Mouse (Mus musculus): ENCODE measurements at regions not wholly inside any gene's neighbourhood (a gene's known extent, or its start where the extent isn't known, plus 50 kb on each side); places are given as distances from the start of the nearest gene placed in this dataset.

- Histone ChIP-seq H3K9me3 (replicated peaks; ENCODE audit: control insufficient read depth, insufficient read depth, low read length, poor library complexity, severe bottlenecking) (no peaks in the 10 kb centered on the region), H3K4me3 (ENCODE audit: low read depth, low read length) (no peak overlapping the region), H3K9ac (ENCODE audit: low read depth, poor library complexity, severe bottlenecking) (no peak overlapping the region), H3K27me3 (ENCODE audit: control insufficient read depth, insufficient read depth, low read length, poor library complexity, severe bottlenecking) (no peaks in the 10 kb centered on the region), H3K27ac (ENCODE audit: insufficient read depth, low read length) (no peak overlapping the region), H3K36me3 (ENCODE audit: control insufficient read depth, insufficient read depth, low read length, poor library complexity, severe bottlenecking) (no peaks in the 10 kb centered on the region), H3K4me1 (ENCODE audit: control insufficient read depth, insufficient read depth, low read length) (peaks cover 5% of the 10 kb centered on the region)
- peak; percentile 91 for TF ChIP-seq EP300 (IDR thresholded peaks at IDR 0.05; ENCODE audit: insufficient read depth, low read depth, low read length)
- TF ChIP-seq CTCF (IDR thresholded peaks at IDR 0.05; ENCODE audit: low read depth, low read length), result no peak
- TF ChIP-seq POLR2A (IDR thresholded peaks at IDR 0.05; ENCODE audit: insufficient read depth, low read length), result no peak
Measured at GRCm38 (mm10) chr10:37231159-37231558, 92.4 kb upstream of the Marcks start.

- Histone ChIP-seq H3K9ac (ENCODE audit: low read depth, poor library complexity, severe bottlenecking) (no peak overlapping the region), H3K27me3 (ENCODE audit: control insufficient read depth, insufficient read depth, low read length, poor library complexity, severe bottlenecking) (no peaks in the 10 kb centered on the region), H3K4me1 (ENCODE audit: control insufficient read depth, insufficient read depth, low read length) (peaks cover 5% of the 10 kb centered on the region), H3K36me3 (ENCODE audit: control insufficient read depth, insufficient read depth, low read length, poor library complexity, severe bottlenecking) (no peaks in the 10 kb centered on the region), H3K9me3 (replicated peaks; ENCODE audit: control insufficient read depth, insufficient read depth, low read length, poor library complexity, severe bottlenecking) (no peaks in the 10 kb centered on the region), H3K4me3 (ENCODE audit: low read depth, low read length) (no peak overlapping the region), H3K27ac (ENCODE audit: insufficient read depth, low read length) (no peak overlapping the region)
- TF ChIP-seq POLR2A (IDR thresholded peaks at IDR 0.05; ENCODE audit: insufficient read depth, low read length) (no peak), EP300 (IDR thresholded peaks at IDR 0.05; ENCODE audit: insufficient read depth, low read depth, low read length) (no peak), CTCF (IDR thresholded peaks at IDR 0.05; ENCODE audit: low read depth, low read length) (no peak)
Measured at GRCm38 (mm10) chr10:37227889-37228288, 89.2 kb upstream of the Marcks start.

GRCm38 (mm10) chr10:37221730-37222129, 83.0 kb upstream of the Marcks start:
- TF ChIP-seq POLR2A (IDR thresholded peaks at IDR 0.05; ENCODE audit: insufficient read depth, low read length) (no peak), EP300 (IDR thresholded peaks at IDR 0.05; ENCODE audit: insufficient read depth, low read depth, low read length) (no peak), CTCF (IDR thresholded peaks at IDR 0.05; ENCODE audit: low read depth, low read length) (no peak)
- Histone ChIP-seq H3K9ac (ENCODE audit: low read depth, poor library complexity, severe bottlenecking) (no peak overlapping the region), H3K27ac (ENCODE audit: insufficient read depth, low read length) (no peak overlapping the region), H3K9me3 (replicated peaks; ENCODE audit: control insufficient read depth, insufficient read depth, low read length, poor library complexity, severe bottlenecking) (no peaks in the 10 kb centered on the region), H3K36me3 (ENCODE audit: control insufficient read depth, insufficient read depth, low read length, poor library complexity, severe bottlenecking) (no peaks in the 10 kb centered on the region), H3K4me1 (ENCODE audit: control insufficient read depth, insufficient read depth, low read length) (peaks cover 11% of the 10 kb centered on the region), H3K4me3 (ENCODE audit: low read depth, low read length) (no peak overlapping the region), H3K27me3 (ENCODE audit: control insufficient read depth, insufficient read depth, low read length, poor library complexity, severe bottlenecking) (no peaks in the 10 kb centered on the region)

- Histone ChIP-seq H3K4me1 (ENCODE audit: control insufficient read depth, insufficient read depth, low read length) (peaks cover 11% of the 10 kb centered on the region), H3K9me3 (replicated peaks; ENCODE audit: control insufficient read depth, insufficient read depth, low read length, poor library complexity, severe bottlenecking) (no peaks in the 10 kb centered on the region), H3K27me3 (ENCODE audit: control insufficient read depth, insufficient read depth, low read length, poor library complexity, severe bottlenecking) (no peaks in the 10 kb centered on the region), H3K9ac (ENCODE audit: low read depth, poor library complexity, severe bottlenecking) (no peak overlapping the region), H3K4me3 (ENCODE audit: low read depth, low read length) (no peak overlapping the region), H3K36me3 (ENCODE audit: control insufficient read depth, insufficient read depth, low read length, poor library complexity, severe bottlenecking) (no peaks in the 10 kb centered on the region), H3K27ac (ENCODE audit: insufficient read depth, low read length) (no peak overlapping the region)
- TF ChIP-seq EP300 (IDR thresholded peaks at IDR 0.05; ENCODE audit: insufficient read depth, low read depth, low read length), result no peak
- no peak for TF ChIP-seq CTCF (IDR thresholded peaks at IDR 0.05; ENCODE audit: low read depth, low read length)
Measured at GRCm38 (mm10) chr10:37220434-37220833, 81.7 kb upstream of the Marcks start.

GRCm38 (mm10) chr10:37219936-37220335, 81.2 kb upstream of the Marcks start:
- Histone ChIP-seq H3K36me3 (ENCODE audit: control insufficient read depth, insufficient read depth, low read length, poor library complexity, severe bottlenecking) (no peaks in the 10 kb centered on the region), H3K27me3 (ENCODE audit: control insufficient read depth, insufficient read depth, low read length, poor library complexity, severe bottlenecking) (no peaks in the 10 kb centered on the region), H3K9ac (ENCODE audit: low read depth, poor library complexity, severe bottlenecking) (no peak overlapping the region), H3K4me1 (ENCODE audit: control insufficient read depth, insufficient read depth, low read length) (peaks cover 11% of the 10 kb centered on the region), H3K9me3 (replicated peaks; ENCODE audit: control insufficient read depth, insufficient read depth, low read length, poor library complexity, severe bottlenecking) (no peaks in the 10 kb centered on the region), H3K4me3 (ENCODE audit: low read depth, low read length) (no peak overlapping the region), H3K27ac (ENCODE audit: insufficient read depth, low read length) (no peak overlapping the region)
- TF ChIP-seq CTCF (IDR thresholded peaks at IDR 0.05; ENCODE audit: low read depth, low read length) (no peak), POLR2A (IDR thresholded peaks at IDR 0.05; ENCODE audit: insufficient read depth, low read length) (no peak), EP300 (IDR thresholded peaks at IDR 0.05; ENCODE audit: insufficient read depth, low read depth, low read length) (no peak)

- H3K36me3 ChIP-seq (ENCODE audit: control insufficient read depth, insufficient read depth, low read length, poor library complexity, severe bottlenecking), result no peaks in the 10 kb centered on the region
Measured at GRCm38 (mm10) chr10:37219381-37219780, 80.7 kb upstream of the Marcks start.

More at GRCm38 (mm10) chr10:37219381-37219780, 80.7 kb upstream of the Marcks start:
- H3K27ac ChIP-seq (ENCODE audit: insufficient read depth, low read length), result no peak overlapping the region
- no peaks in the 10 kb centered on the region for H3K9me3 ChIP-seq (replicated peaks; ENCODE audit: control insufficient read depth, insufficient read depth, low read length, poor library complexity, severe bottlenecking)
- H3K9ac ChIP-seq (ENCODE audit: low read depth, poor library complexity, severe bottlenecking), result no peak overlapping the region
- TF ChIP-seq POLR2A (IDR thresholded peaks at IDR 0.05; ENCODE audit: insufficient read depth, low read length), result no peak
- TF ChIP-seq EP300 (IDR thresholded peaks at IDR 0.05; ENCODE audit: insufficient read depth, low read depth, low read length), result no peak
- TF ChIP-seq CTCF (IDR thresholded peaks at IDR 0.05; ENCODE audit: low read depth, low read length), result no peak
- H3K4me1 ChIP-seq (ENCODE audit: control insufficient read depth, insufficient read depth, low read length), result peaks cover 11% of the 10 kb centered on the region
- H3K4me3 ChIP-seq (ENCODE audit: low read depth, low read length), result no peak overlapping the region
- no peaks in the 10 kb centered on the region for H3K27me3 ChIP-seq (ENCODE audit: control insufficient read depth, insufficient read depth, low read length, poor library complexity, severe bottlenecking)

Data from ES-Bruce4 (cell line).